Mouse (Mus musculus) cortical plate, adult 2 months (tissue): ENCODE measurements at regions not wholly inside any gene's neighbourhood (a gene's known extent, or its start where the extent isn't known, plus 50 kb on each side); places are given as distances from the start of the nearest gene placed in this dataset.

Experiments used
- CTCF ChIP-seq: fragments of 200-500 bp; IDR thresholded peaks from 2 replicates; pipeline ENCODE4 v1.5.1; 2011; ENCODE audit warnings: mild to moderate bottlenecking, control low read depth, low read length; ENCODE audit not compliant: insufficient read depth; ENCODE audit errors: extremely low read depth
- POLR2A ChIP-seq: fragments of 200-500 bp; IDR thresholded peaks from 2 replicates; pipeline ENCODE4 v1.6.1; 2011; ENCODE audit warnings: mild to moderate bottlenecking, low read length, control low read depth; ENCODE audit not compliant: insufficient read depth; ENCODE audit errors: extremely low read depth

DNA sequence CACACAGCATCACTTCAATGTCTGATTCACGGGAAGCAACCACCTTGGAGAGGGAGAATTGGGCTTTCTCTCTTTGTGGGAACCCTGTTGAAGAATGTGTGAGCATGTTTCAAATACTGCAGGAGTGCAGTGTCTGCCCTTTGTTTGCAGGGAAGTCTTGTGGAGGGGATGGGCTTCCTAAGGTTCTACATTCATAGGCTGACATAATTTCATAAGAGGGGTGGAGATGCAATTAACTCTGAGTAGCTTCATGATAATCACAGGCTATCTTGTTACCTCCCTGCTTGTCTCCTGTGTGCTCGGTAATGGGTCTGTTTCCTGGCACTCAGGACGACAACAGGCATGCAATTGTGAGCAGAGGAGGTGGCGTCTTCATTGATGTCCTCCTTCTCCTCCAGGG lies 215.6 kb upstream of the Habp2 start:
- TF ChIP-seq CTCF (no peak), POLR2A (no peak)
